Mouse (Mus musculus) forebrain, postnatal 0 days (tissue): ENCODE measurements around the gene Nfatc4. TPM values are rescaled to one million over a fixed set of nuclear protein-coding genes. Genes with fewer than 3 reads are reported as not detected.

ENCODE experiments used
- ATAC-seq: fragments of 200-750 bp; cut with Nextera tagmentation; 2 replicates; pipeline ENCODE4 v1.8.0; 2017; ENCODE audit warnings: mild to moderate bottlenecking, moderate library complexity
- DNase-seq: peaks from one replicate; pipeline ENCODE4 v3.0.0-alpha.2; 2015
- H3K27ac ChIP-seq: fragments of 300-500 bp; sonication (generic); 2 replicates; pipeline ENCODE4 v1.5.1; 2014; ENCODE audit warnings: low read depth, mild to moderate bottlenecking, antibody characterized with exemption, low read length, moderate library complexity, mixed read lengths
- H3K27me3 ChIP-seq: fragments of 300-500 bp; sonication (generic); 2 replicates; pipeline ENCODE4 v1.6.1; 2014; ENCODE audit warnings: mild to moderate bottlenecking, low read length, mixed read lengths; ENCODE audit not compliant: insufficient read depth
- H3K36me3 ChIP-seq: fragments of 300-500 bp; sonication (generic); 2 replicates; pipeline ENCODE4 v1.6.1; 2014; ENCODE audit warnings: mild to moderate bottlenecking, moderate library complexity; ENCODE audit not compliant: insufficient read depth
- H3K4me1 ChIP-seq: fragments of 300-500 bp; sonication (generic); 2 replicates; pipeline ENCODE4 v1.6.1; 2014; ENCODE audit warnings: antibody characterized with exemption; ENCODE audit not compliant: insufficient read depth
- H3K4me2 ChIP-seq: fragments of 300-500 bp; sonication (generic); 2 replicates; pipeline ENCODE4 v1.6.1; 2014; ENCODE audit warnings: low read depth, mild to moderate bottlenecking, moderate library complexity
- H3K4me3 ChIP-seq: fragments of 300-500 bp; sonication (generic); 2 replicates; pipeline ENCODE4 v1.5.1; 2014; ENCODE audit warnings: low read depth, low read length, mixed read lengths
- H3K9ac ChIP-seq: fragments of 300-500 bp; sonication (generic); 2 replicates; pipeline ENCODE4 v1.6.1; 2014; ENCODE audit warnings: mild to moderate bottlenecking
- H3K9me3 ChIP-seq: fragments of 300-500 bp; sonication (generic); 2 replicates; pipeline ENCODE4 v1.6.1; 2016; ENCODE audit warnings: low read length
- CTCF ChIP-seq: sonication (generic); IDR thresholded peaks from 2 replicates; pipeline ENCODE4 v1.5.1; 2016; ENCODE audit warnings: antibody characterized with exemption, control low read depth, low read depth
- WGBS: fragments of 180-500 bp; shearing (Covaris S2); extraction: QIAGEN DNeasy Blood & Tissue Kit; methylation state at CpG from one replicate; pipeline ENCODE4 v1.1.7; 2014; 5-methylcytosine and 5-hydroxymethylcytosine counted together
- polyA plus RNA-seq: library from polyadenylated mRNA; unstranded; fragments of >200 nt; fragmentation: Nextera tagmentation; extraction: Ambion mirVana; gene quantifications from 2 replicates; pipeline ENCODE4 v1.2.1, GENCODE M21; 2015
- total RNA-seq: library from RNA; depleted of rRNA; stranded (reverse); fragments of >200 nt; gene quantifications from 2 replicates; pipeline ENCODE4 v1.2.3, GENCODE M21; 2014

The Nfatc4 gene
- total and polyA plus RNA-seq, 2 experiments from 2014 or later, result 3.9 to 11.9 TPM

DNA sequence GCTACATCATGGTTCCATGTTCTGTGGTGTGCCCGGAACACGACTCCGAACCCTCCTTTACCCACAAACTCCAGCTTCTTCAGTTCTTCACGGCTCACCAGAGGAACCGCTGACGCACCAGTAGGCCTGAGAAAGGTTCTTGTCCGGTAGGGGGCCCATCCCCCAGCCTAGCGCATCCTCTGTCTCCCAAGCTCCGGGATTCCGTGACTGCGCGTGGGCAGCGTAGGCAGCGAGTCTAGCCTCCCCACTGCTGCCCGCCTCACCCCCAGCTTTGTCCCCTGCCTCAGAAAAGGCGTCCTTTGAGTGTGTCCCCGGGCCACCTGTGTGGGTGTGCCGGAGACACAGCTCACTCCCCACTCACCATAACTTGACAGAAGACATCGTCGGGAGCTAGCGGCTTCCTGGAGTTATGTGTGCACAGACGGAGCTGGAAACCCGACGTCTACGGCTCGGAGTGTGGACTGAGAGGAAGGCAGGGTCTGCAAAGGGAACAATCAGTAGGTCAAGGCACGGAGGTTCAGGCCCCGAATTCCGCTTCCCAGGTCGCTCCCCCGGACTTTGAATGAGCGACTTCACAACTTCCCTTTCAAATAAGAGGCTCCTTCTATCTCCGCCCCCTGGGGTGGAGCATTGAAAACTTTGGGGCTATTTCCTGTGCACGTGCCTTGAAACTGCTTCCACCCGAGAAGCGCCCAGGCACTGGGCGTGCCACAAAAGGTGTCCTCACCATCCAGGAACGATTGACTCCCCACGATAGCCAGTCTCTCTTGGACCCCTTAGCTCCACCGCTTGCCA, 34.5 kb upstream of the Nfatc4 start, which contains the start of gene Ripk3:
Gene Ripk3, minus strand, starts transcription at position 610 of the 795 bp plus-strand sequence.
- Histone ChIP-seq H3K4me2 (peak within 1 kb of the TSS; percentile 31; the same call in 1 of the 2 replicates), H3K9ac (no peak within 1 kb of the TSS), H3K27me3 (peaks cover 59% of the 10 kb centered on the region), H3K36me3 (no peaks in the 10 kb centered on the region), H3K27ac (no peak within 1 kb of the TSS), H3K9me3 (no peaks in the 10 kb centered on the region), H3K4me3 (peak within 1 kb of the TSS; percentile 16; the same call in 1 of the 2 replicates), H3K4me1 (peaks cover 5% of the 10 kb centered on the region; the same call in 1 of the 2 replicates)
- no peak for TF ChIP-seq CTCF
- 8% methylated on average over 40 of the region's 40 CpGs for WGBS
- DNase-seq (no peak), ATAC-seq (no peak)

GRCm38 (mm10) chr14:55793461-55793860, 29.5 kb upstream of the Nfatc4 start:
- 60% methylated on average over 2 of the region's 2 CpGs for WGBS
- no peak for ATAC-seq
- no peaks in the 10 kb centered on the region for H3K36me3 ChIP-seq

DNA sequence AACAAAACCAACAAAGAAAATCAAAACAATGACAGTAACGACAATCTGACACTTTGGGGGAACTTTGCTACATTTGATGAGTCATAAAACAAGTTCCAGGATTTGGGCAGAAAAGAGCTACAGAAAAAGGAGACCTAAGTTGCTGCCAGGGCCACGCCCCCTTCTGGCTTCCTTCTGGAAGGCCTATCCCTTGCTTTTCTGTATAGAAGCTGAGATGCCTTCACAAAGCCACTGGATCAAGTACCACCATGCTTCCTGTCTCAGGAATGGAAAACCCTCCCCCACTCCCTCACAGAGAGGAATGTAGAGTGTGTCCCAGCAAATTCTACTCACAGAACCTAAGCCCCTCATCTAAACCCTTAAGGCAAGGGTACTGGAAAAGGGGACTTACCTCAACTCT, 29.0 kb upstream of the Nfatc4 start:
- Histone ChIP-seq H3K9ac (no peak overlapping the region), H3K27ac (no peak overlapping the region), H3K36me3 (no peaks in the 10 kb centered on the region), H3K4me1 (no peaks in the 10 kb centered on the region), H3K9me3 (no peaks in the 10 kb centered on the region), H3K27me3 (peaks cover 9% of the 10 kb centered on the region), H3K4me3 (no peak overlapping the region), H3K4me2 (no peak overlapping the region)
- ATAC-seq, result no peak
- no peak for DNase-seq
- TF ChIP-seq CTCF, result no peak
- WGBS, result 63% methylated on average over 2 of the region's 2 CpGs

More at GRCm38 (mm10) chr14:55793461-55793860, 29.5 kb upstream of the Nfatc4 start:
- Histone ChIP-seq H3K4me1 (no peaks in the 10 kb centered on the region), H3K27ac (no peak overlapping the region), H3K9me3 (no peaks in the 10 kb centered on the region), H3K9ac (no peak overlapping the region), H3K4me3 (no peak overlapping the region), H3K27me3 (peaks cover 13% of the 10 kb centered on the region), H3K4me2 (no peak overlapping the region)
- DNase-seq, result no peak
- TF ChIP-seq CTCF, result no peak

GRCm38 (mm10) chr14:55795380-55796163, 27.4 kb upstream of the Nfatc4 start:
- H3K9ac ChIP-seq, result no peak overlapping the region
- WGBS, result 85% methylated on average over 15 of the region's 15 CpGs
- DNase-seq, result no peak

GRCm38 (mm10) chr14:55814885-55815284, 8.1 kb upstream of the Nfatc4 start:
- Histone ChIP-seq H3K4me1 (no peaks in the 10 kb centered on the region; the same call in 1 of the 2 replicates), H3K27me3 (no peaks in the 10 kb centered on the region), H3K4me2 (peak overlapping the region; percentile 54), H3K4me3 (peak overlapping the region; percentile 39), H3K36me3 (no peaks in the 10 kb centered on the region), H3K9ac (peak overlapping the region; percentile 40), H3K27ac (no peak overlapping the region), H3K9me3 (no peaks in the 10 kb centered on the region)
- peak; percentile 83 for DNase-seq
- no peak for TF ChIP-seq CTCF
- 41% methylated on average over 16 of the region's 16 CpGs for WGBS
- ATAC-seq, result peak; percentile 88

More at GRCm38 (mm10) chr14:55795380-55796163, 27.4 kb upstream of the Nfatc4 start:
- TF ChIP-seq CTCF, result no peak
- Histone ChIP-seq H3K4me1 (no peaks in the 10 kb centered on the region), H3K36me3 (no peaks in the 10 kb centered on the region), H3K4me2 (no peak overlapping the region), H3K27ac (no peak overlapping the region), H3K9me3 (no peaks in the 10 kb centered on the region), H3K4me3 (no peak overlapping the region), H3K27me3 (no peaks in the 10 kb centered on the region)
- ATAC-seq, result no peak

DNA sequence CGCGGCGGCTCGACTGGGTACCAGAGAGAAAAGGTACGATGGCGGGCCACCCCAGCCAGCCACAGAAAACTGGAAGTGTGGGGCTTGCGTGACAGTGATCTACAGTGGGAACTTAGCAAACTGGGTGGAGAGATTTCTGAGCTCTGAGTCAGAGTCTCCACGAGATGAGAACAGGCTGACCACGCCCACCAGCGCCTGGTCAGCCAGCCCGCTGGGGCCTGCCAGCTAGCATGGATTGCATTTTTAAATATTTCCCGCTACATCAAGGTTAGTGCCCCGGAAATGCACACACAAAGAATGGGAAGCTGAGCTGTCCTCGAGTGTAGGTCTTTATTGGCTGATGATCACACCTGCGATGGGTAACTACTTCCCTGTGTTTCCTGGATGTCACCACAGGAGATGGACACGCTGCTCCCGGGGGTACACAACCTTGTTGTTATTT, 7.6 kb upstream of the Nfatc4 start:
- WGBS, result 20% methylated on average over 17 of the region's 17 CpGs
- Histone ChIP-seq H3K27me3 (no peaks in the 10 kb centered on the region), H3K4me2 (peak overlapping the region; percentile 54), H3K9me3 (no peaks in the 10 kb centered on the region), H3K4me3 (peak overlapping the region; percentile 39), H3K36me3 (no peaks in the 10 kb centered on the region), H3K4me1 (no peaks in the 10 kb centered on the region; the same call in 1 of the 2 replicates), H3K27ac (no peak overlapping the region), H3K9ac (peak overlapping the region; percentile 40)
- DNase-seq (peak; percentile 35), ATAC-seq (peak; percentile 78)
- TF ChIP-seq CTCF, result no peak
